Mouse (Mus musculus): ENCODE measurements around the gene Dbnl. TPM values are rescaled to one million over a fixed set of nuclear protein-coding genes. Genes with fewer than 3 reads are reported as not detected.

Dbnl gene
- polyA plus RNA-seq, 1 experiment from 2014 or later: 57.5 TPM

DNA sequence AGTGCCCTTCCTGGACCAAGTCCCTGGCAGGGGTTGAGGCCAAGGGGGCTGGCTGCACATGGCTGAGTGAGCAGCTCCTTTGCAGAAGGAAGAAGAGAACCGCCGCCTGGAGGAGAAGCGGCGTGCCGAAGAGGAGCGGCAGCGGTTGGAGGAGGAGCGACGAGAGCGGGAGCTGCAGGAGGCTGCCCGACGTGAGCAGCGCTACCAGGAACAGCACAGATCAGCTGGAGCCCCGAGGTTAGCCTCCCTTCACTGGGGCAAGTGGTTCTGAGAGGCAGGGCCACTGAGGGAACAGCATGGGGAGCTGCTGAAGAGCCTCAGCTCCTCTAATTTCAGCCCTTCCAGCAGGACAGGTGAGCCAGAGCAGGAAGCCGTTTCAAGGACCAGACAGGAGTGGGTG, 8.7 kb downstream of the Dbnl start:
- H3K36me3 ChIP-seq: peaks cover 84% of the 10 kb centered on the region
- no peak overlapping the region for H3K4me3 ChIP-seq (replicated peaks)
- H3K27me3 ChIP-seq: no peaks in the 10 kb centered on the region

DNA sequence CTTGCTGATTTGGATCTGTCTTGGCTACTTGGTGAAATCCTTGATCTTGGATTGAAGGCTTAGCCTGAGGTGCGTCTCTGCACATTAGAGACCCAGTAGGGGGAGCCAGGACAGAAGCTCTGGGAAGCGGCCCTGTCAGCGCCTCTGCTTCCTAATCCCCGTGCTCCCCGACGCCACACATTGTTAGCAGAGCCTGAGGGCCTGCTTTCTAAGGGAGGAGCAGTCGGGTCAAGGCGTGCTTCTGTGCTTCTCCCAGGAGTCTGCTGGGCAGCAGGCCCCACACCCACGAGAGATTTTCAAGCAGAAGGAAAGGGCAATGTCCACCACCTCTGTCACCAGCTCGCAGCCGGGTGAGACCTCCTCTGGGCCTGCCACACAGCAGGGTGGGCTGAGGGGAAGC, 9.1 kb downstream of the Dbnl start:
- H3K27me3 ChIP-seq: no peaks in the 10 kb centered on the region
- no peak overlapping the region for H3K27ac ChIP-seq
- peaks cover 8% of the 10 kb centered on the region for H3K4me1 ChIP-seq (replicated peaks)
- H3K36me3 ChIP-seq: peaks cover 80% of the 10 kb centered on the region
- H3K4me2 ChIP-seq: no peak overlapping the region
- ATAC-seq (ENCODE audit: low read depth) (no peak), DNase-seq (no peak)
- no peaks in the 10 kb centered on the region for H3K9me3 ChIP-seq (replicated peaks)
- 83% methylated on average over 11 of the region's 11 CpGs for WGBS (ENCODE audit: insufficient replicate concordance)
- no peak overlapping the region for H3K4me3 ChIP-seq (replicated peaks)
- no peak overlapping the region for H3K9ac ChIP-seq

More for the DNA sequence above, 8.7 kb downstream of the Dbnl start:
- Histone ChIP-seq H3K9ac (no peak overlapping the region), H3K9me3 (replicated peaks) (no peaks in the 10 kb centered on the region), H3K27ac (no peak overlapping the region), H3K4me2 (no peak overlapping the region), H3K4me1 (replicated peaks) (peaks cover 4% of the 10 kb centered on the region)
- no peak for ATAC-seq (ENCODE audit: low read depth)
- no peak for DNase-seq
- WGBS (ENCODE audit: insufficient replicate concordance): 89% methylated on average over 15 of the region's 15 CpGs

DNA sequence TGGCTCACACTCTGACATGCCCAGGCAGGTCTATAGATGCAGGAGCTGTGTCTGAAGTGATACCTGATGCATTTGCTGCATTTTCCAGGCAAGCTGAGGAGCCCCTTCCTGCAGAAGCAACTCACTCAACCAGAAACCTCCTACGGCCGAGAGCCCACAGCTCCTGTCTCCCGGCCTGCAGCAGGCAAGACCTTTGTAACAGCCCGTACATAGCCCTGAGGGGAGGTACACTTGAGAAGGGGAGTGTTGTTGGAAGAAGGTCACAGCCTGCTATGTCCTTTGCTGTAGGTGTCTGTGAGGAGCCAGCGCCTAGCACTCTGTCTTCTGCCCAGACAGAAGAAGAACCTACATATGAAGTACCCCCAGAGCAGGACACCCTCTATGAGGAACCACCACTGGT, 9.6 kb downstream of the Dbnl start:
- DNase-seq (no peak), ATAC-seq (ENCODE audit: low read depth) (no peak)
- Histone ChIP-seq H3K4me1 (replicated peaks) (peaks cover 14% of the 10 kb centered on the region), H3K27me3 (no peaks in the 10 kb centered on the region), H3K36me3 (peaks cover 74% of the 10 kb centered on the region), H3K9me3 (replicated peaks) (no peaks in the 10 kb centered on the region), H3K4me3 (replicated peaks) (no peak overlapping the region), H3K27ac (no peak overlapping the region), H3K9ac (no peak overlapping the region), H3K4me2 (no peak overlapping the region)
- WGBS (ENCODE audit: insufficient replicate concordance): 81% methylated on average over 5 of the region's 5 CpGs

DNA sequence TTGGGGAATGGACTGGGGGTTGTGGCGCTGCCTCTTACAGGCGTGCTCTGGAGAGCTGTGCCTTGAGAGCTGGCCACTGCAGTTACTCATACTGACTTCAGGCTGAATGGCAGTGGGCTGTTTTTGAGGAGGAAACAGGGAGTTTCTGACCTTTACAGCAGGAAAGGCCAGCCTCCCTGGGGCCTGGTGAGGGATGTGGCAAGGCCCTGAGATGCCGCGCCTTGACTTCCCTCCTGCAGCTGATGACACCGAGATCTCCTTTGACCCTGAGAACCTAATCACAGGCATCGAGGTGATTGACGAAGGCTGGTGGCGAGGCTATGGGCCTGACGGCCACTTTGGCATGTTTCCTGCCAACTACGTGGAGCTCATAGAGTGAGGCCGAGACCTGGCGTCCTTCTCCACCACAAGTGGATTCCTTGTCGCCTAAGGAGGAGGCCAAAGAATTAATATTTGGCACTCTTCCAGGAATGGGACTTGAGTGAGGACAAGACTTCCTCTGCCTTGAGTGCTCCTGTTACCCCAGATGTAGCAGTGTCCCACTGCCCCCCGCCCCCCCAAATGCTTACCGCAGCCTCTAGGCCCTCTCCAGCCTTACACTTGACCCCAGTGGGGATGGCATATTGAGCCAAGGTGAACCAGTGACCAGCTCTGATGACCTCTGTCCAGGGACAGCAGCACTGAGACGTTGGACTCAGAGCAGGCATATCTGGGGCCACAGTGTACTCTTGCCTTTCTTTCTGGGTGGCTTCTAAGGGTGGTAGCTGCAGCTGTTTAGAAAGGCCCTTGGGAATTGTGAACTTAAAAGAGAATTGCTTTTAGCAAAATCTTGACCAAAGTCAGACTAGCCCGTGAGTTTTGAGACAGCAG, 11.6 kb downstream of the Dbnl start:
- Histone ChIP-seq H3K9ac (no peak overlapping the region), H3K9me3 (replicated peaks) (no peaks in the 10 kb centered on the region), H3K27me3 (no peaks in the 10 kb centered on the region), H3K27ac (no peak overlapping the region), H3K4me2 (no peak overlapping the region), H3K4me1 (replicated peaks) (peaks cover 24% of the 10 kb centered on the region), H3K4me3 (replicated peaks) (no peak overlapping the region), H3K36me3 (peaks cover 57% of the 10 kb centered on the region)
- DNase-seq (no peak), ATAC-seq (ENCODE audit: low read depth) (no peak)
- 79% methylated on average over 17 of the region's 17 CpGs for WGBS (ENCODE audit: insufficient replicate concordance)

DNA sequence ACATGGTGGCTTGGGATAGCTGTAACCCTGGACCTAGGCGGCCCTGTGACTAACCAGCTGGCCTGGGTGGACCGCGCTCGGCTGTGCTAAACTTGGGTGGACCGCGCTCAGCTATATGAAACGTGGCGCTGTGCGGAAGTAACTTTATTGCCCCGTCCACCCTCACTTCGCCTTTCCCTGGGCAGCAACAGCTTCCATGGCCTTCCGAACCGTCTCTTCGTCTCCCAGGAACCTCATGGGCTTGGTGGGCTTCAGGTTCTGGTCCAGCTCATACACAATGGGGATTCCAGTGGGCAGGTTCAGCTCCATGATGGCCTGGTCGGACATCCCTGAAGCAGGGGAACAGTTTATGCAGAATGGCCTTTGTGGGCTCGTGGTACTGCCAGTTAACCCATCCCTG, 13.2 kb downstream of the Dbnl start:
- Histone ChIP-seq H3K4me1 (replicated peaks) (peaks cover 24% of the 10 kb centered on the region), H3K27ac (no peak overlapping the region), H3K4me3 (replicated peaks) (no peak overlapping the region), H3K9me3 (replicated peaks) (no peaks in the 10 kb centered on the region), H3K4me2 (no peak overlapping the region), H3K9ac (no peak overlapping the region), H3K36me3 (peaks cover 41% of the 10 kb centered on the region), H3K27me3 (no peaks in the 10 kb centered on the region)
- WGBS (ENCODE audit: insufficient replicate concordance): 84% methylated on average over 16 of the region's 16 CpGs
- ATAC-seq (ENCODE audit: low read depth): no peak
- DNase-seq: no peak

DNA sequence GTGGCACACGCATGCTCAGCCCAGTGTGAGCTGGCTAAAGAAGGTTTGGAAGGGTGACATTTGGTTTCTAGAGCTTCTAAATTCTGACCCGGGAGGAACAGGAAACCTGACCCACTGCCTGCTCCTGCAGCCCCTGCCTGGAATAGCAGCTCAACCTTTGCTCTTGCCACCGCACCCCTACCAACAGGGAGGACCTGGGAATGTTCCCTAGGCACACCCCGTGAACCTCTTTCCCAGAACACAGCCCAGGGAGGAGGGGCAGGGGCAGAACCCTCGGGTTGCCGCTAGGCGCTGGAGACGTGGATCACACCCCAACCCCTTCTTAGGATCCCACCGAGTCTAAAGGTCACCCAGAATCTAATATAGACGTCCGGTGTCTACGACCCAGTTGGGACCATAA, 13.7 kb downstream of the Dbnl start:
- Histone ChIP-seq H3K4me1 (replicated peaks) (peaks cover 24% of the 10 kb centered on the region), H3K9me3 (replicated peaks) (no peaks in the 10 kb centered on the region), H3K4me2 (no peak overlapping the region), H3K27ac (no peak overlapping the region), H3K36me3 (peaks cover 36% of the 10 kb centered on the region), H3K4me3 (replicated peaks) (no peak overlapping the region), H3K27me3 (no peaks in the 10 kb centered on the region), H3K9ac (no peak overlapping the region)
- DNase-seq: no peak
- WGBS (ENCODE audit: insufficient replicate concordance): 64% methylated on average over 12 of the region's 12 CpGs
- ATAC-seq (ENCODE audit: low read depth): no peak

DNA sequence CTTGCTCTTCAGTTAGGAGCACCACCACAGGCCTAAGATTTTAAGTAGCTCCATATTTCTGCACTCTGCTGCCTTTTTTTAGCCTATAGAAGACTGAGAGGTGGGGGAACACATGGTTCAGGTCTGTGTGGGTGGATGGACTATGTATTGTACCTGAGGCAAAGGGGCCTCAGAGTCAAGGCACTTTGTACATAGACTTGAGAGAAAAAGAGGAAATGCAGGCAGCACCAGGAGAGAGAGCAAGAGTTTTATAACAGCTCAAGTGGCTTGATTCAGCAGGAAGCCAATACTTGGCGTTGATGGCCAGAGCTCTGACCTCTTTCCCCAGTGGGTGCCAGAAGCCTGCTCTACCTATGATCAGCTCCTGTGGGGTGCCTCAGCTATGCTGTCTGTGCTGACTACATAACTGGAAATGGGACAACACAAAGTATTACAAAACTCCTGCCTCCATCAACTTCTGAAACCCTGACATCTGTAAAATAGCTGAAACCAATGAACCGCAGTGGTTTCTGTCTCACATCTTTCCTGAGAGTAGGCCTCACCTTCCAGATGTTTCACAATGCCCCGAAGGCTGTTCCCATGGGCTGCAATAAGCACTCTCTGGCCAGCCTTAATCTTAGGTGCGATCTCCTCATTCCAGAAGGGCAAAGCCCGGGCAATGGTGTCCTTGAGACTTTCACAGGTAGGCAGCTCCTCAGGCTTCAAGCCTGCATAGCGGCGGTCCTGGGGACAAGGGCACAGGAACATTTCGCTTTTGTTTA, 14.3 kb downstream of the Dbnl start:
- Histone ChIP-seq H3K27ac (no peak overlapping the region), H3K9me3 (replicated peaks) (no peaks in the 10 kb centered on the region), H3K4me1 (replicated peaks) (peaks cover 24% of the 10 kb centered on the region), H3K4me2 (no peak overlapping the region), H3K9ac (no peak overlapping the region), H3K4me3 (replicated peaks) (no peak overlapping the region), H3K36me3 (peaks cover 30% of the 10 kb centered on the region), H3K27me3 (no peaks in the 10 kb centered on the region)
- WGBS (ENCODE audit: insufficient replicate concordance): 57% methylated on average over 8 of the region's 8 CpGs
- DNase-seq (no peak), ATAC-seq (ENCODE audit: low read depth) (no peak)

DNA sequence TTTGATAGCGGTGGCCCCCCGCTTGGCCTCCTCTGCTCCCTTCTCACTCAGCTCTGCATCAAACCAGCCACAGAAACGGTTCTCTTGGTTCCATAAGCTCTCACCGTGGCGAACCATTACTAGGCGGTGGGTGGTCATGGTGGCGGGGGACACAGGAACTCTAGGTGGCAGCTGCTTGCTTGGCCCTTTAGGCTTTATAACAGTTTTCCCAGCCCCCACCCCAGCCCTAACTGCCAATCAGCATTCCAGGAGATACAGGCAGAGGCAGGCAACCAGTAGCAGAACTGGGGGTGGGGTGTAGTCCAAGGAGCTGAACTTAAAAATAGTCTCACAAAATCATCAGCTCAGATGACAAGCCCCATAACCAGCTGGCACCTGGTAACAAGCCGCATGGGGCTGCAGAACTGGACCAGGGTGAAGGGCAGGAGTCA, 15.3 kb downstream of the Dbnl start, which contains the start of gene Pgam2:
Gene Pgam2 (minus strand): TSS at position 183 of the 431 bp plus-strand sequence.
- peaks cover 24% of the 10 kb centered on the region for H3K4me1 ChIP-seq (replicated peaks)
- WGBS (ENCODE audit: insufficient replicate concordance): 32% methylated on average over 8 of the region's 8 CpGs
- peaks cover 22% of the 10 kb centered on the region for H3K36me3 ChIP-seq
- ATAC-seq (ENCODE audit: low read depth): 0 out of 2 replicates have a peak, but pooled peaks have one; percentile 2
- H3K9ac ChIP-seq: no peak within 1 kb of the TSS
- H3K9me3 ChIP-seq (replicated peaks): no peaks in the 10 kb centered on the region
- H3K4me3 ChIP-seq (replicated peaks): no peak within 1 kb of the TSS
- DNase-seq: no peak
- H3K27ac ChIP-seq: no peak within 1 kb of the TSS
- H3K27me3 ChIP-seq: no peaks in the 10 kb centered on the region
- no peak within 1 kb of the TSS for H3K4me2 ChIP-seq

DNA sequence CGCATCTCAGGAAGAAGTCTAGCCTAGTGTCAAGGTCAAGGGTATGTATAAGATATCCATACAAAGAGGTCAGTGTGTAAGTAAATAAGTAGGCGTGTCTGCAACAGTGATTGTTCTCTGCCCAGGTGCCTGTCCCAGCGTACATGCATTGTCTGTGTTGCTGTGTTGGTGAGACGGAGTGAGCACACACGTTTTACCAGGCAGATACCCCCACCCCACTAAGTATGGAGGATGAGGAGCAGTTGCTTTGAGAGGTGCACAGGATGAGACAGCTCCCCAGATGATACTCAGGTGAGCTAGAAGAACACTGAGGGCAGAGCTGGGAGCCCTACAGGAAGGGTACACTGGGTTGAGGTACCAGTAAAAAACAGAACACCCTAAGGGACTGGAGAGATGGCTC, 15.9 kb downstream of the Dbnl start:
- Histone ChIP-seq H3K4me1 (replicated peaks) (peaks cover 24% of the 10 kb centered on the region), H3K27ac (no peak overlapping the region), H3K36me3 (peaks cover 16% of the 10 kb centered on the region), H3K27me3 (no peaks in the 10 kb centered on the region), H3K9ac (no peak overlapping the region), H3K9me3 (replicated peaks) (no peaks in the 10 kb centered on the region), H3K4me2 (no peak overlapping the region), H3K4me3 (replicated peaks) (no peak overlapping the region)
- 65% methylated on average over 5 of the region's 5 CpGs for WGBS (ENCODE audit: insufficient replicate concordance)
- DNase-seq (no peak), ATAC-seq (ENCODE audit: low read depth) (no peak)

DNA sequence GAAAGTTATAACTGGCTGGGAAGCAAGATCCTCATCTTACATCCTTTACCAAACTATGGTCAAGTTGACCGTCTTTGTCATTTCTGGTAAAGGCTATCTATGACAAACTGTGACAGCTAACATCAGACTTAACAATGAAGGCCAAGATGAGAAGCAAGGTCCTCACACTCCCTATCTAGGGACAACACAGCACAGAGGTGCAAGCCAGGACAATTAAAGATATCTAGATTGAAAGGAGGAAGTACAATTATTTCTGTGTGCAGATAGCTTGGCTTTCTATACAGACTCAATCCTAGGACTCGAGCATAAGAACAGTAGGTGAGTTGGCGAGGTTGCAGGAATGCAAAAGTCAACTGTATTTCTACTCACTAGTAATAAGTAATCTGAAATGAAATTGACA, 17.4 kb downstream of the Dbnl start:
- 37% methylated on average over 3 of the region's 3 CpGs for WGBS (ENCODE audit: insufficient replicate concordance)
- H3K9me3 ChIP-seq (replicated peaks): no peaks in the 10 kb centered on the region
- peaks cover 24% of the 10 kb centered on the region for H3K4me1 ChIP-seq (replicated peaks)
- peaks cover under 1% of the 10 kb centered on the region; the same call in 1 of the 2 replicates for H3K36me3 ChIP-seq
- H3K9ac ChIP-seq: no peak overlapping the region
- no peaks in the 10 kb centered on the region for H3K27me3 ChIP-seq
- H3K27ac ChIP-seq: no peak overlapping the region
- H3K4me3 ChIP-seq (replicated peaks): no peak overlapping the region
- ATAC-seq (ENCODE audit: low read depth) (no peak), DNase-seq (no peak)
- no peak overlapping the region for H3K4me2 ChIP-seq

DNA sequence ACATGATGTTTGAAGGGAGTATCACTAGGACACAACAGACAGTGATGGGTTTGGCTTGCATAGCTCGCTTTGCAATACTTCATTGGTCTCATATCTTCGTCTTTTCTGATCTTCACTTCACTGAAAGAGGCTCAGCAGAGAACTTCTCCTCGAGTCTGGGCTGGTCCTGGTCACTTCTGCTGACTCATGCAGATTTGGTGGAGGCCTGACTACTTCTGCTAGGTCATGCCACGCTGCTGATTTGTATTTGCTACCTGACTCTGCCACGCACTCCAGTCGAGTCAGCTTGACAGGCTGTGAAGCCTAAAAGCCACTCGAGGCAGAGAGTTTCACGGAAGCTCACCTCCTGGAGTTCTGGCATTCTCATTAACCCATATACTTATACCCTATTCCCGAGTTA, 19.7 kb downstream of the Dbnl start:
- Histone ChIP-seq H3K9ac (no peak overlapping the region), H3K36me3 (no peaks in the 10 kb centered on the region), H3K27me3 (no peaks in the 10 kb centered on the region), H3K9me3 (replicated peaks) (no peaks in the 10 kb centered on the region), H3K4me3 (replicated peaks) (no peak overlapping the region), H3K4me1 (replicated peaks) (peaks cover 10% of the 10 kb centered on the region), H3K27ac (no peak overlapping the region), H3K4me2 (no peak overlapping the region)
- WGBS (ENCODE audit: insufficient replicate concordance): 72% methylated on average over 9 of the region's 9 CpGs
- no peak for DNase-seq
- no peak for ATAC-seq (ENCODE audit: low read depth)

Measured in liver, embryonic 13.5 days (tissue).